28 mouse cellular contexts compared by ENCODE assay signal in genomic region chr1:152718200-152718599, GRCm38 (mm10). TPM values are rescaled to one million over a fixed set of nuclear protein-coding genes. Genes with fewer than 3 reads are reported as not detected.
DNase-seq lines count a peak whose midpoint lies in the region; ATAC-seq and TF ChIP-seq lines count a peak whose summit lies in the region.
"Had no signal": no experiment of that assay in that cellular context is flagged by ENCODE, and none has a peak within 500 bp of the region (broad histone marks: within the 10 kb centered on the region; RNA-seq: fewer than 3 reads in every experiment).

No protein-coding gene starts in this region.

- no peak overlapping the region for H3K4me2 ChIP-seq in heart, embryonic 12.5 days
- H3K4me2 ChIP-seq in heart, embryonic 11.5 days = no peak overlapping the region
- H3K4me2 ChIP-seq in midbrain, embryonic 11.5 days = no peak overlapping the region
- no peak overlapping the region for H3K4me2 ChIP-seq in midbrain, embryonic 16.5 days (ENCODE audit: low read length)
- H3K4me2 ChIP-seq in limb, embryonic 12.5 days = no peak overlapping the region
- no peak overlapping the region for H3K4me2 ChIP-seq in stomach, postnatal 0 days (replicated peaks; ENCODE audit: low read depth)
- H3K4me2 ChIP-seq: forebrain, embryonic 12.5 days; liver, embryonic 15.5 days had no signal

- 37% methylated on average over 6 of the region's 6 CpGs for WGBS in heart, embryonic 12.5 days
- WGBS in heart, embryonic 11.5 days (ENCODE audit: insufficient replicate concordance) = 33% methylated on average over 6 of the region's 6 CpGs
- 62% methylated on average over 6 of the region's 6 CpGs for WGBS in midbrain, embryonic 11.5 days
- WGBS in midbrain, embryonic 16.5 days = 58% methylated on average over 6 of the region's 6 CpGs
- 59% methylated on average over 6 of the region's 6 CpGs for WGBS in limb, embryonic 12.5 days
- 40% methylated on average over 6 of the region's 6 CpGs for WGBS in stomach, postnatal 0 days

- no peak overlapping the region for H3K9ac ChIP-seq in heart, embryonic 12.5 days
- no peak overlapping the region for H3K9ac ChIP-seq in heart, embryonic 11.5 days (ENCODE audit: low read depth, low read length)
- no peak overlapping the region for H3K9ac ChIP-seq in midbrain, embryonic 11.5 days (ENCODE audit: low read length)
- no peak overlapping the region for H3K9ac ChIP-seq in midbrain, embryonic 16.5 days (ENCODE audit: low read depth, low read length)
- no peak overlapping the region for H3K9ac ChIP-seq in limb, embryonic 12.5 days (replicated peaks)
- no peak overlapping the region for H3K9ac ChIP-seq in stomach, postnatal 0 days (ENCODE audit: low read length)
- H3K9ac ChIP-seq: forebrain, embryonic 12.5 days; liver, embryonic 15.5 days had no signal

- no peaks in the 10 kb centered on the region for H3K27me3 ChIP-seq in heart, embryonic 12.5 days (replicated peaks)
- no peaks in the 10 kb centered on the region for H3K27me3 ChIP-seq in heart, embryonic 11.5 days (ENCODE audit: control insufficient read depth, insufficient read depth, low read length)
- no peaks in the 10 kb centered on the region for H3K27me3 ChIP-seq in midbrain, embryonic 11.5 days (ENCODE audit: control insufficient read depth, insufficient read depth, low read length)
- H3K27me3 ChIP-seq in midbrain, embryonic 16.5 days (ENCODE audit: control insufficient read depth, insufficient read depth, low read depth, low read length) = no peaks in the 10 kb centered on the region
- no peaks in the 10 kb centered on the region for H3K27me3 ChIP-seq in limb, embryonic 12.5 days
- H3K27me3 ChIP-seq in stomach, postnatal 0 days (ENCODE audit: control insufficient read depth, insufficient read depth, low read length) = no peaks in the 10 kb centered on the region
- H3K27me3 ChIP-seq: forebrain, embryonic 12.5 days; liver, embryonic 15.5 days had no signal

- peak overlapping the region; percentile 21; the same call in 1 of the 2 replicates for H3K27ac ChIP-seq in heart, embryonic 12.5 days (ENCODE audit: poor library complexity, severe bottlenecking)
- H3K27ac ChIP-seq in heart, embryonic 11.5 days (ENCODE audit: low read depth, low read length) = no peak overlapping the region
- H3K27ac ChIP-seq in midbrain, embryonic 11.5 days (ENCODE audit: low read depth, low read length) = no peak overlapping the region
- H3K27ac ChIP-seq in midbrain, embryonic 16.5 days (ENCODE audit: low read length) = no peak overlapping the region
- H3K27ac ChIP-seq in limb, embryonic 12.5 days = peak overlapping the region; percentile 53; the same call in 1 of the 2 replicates
- H3K27ac ChIP-seq in stomach, postnatal 0 days (replicated peaks) = peak overlapping the region; percentile 69; the same call in 1 of the 2 replicates
- H3K27ac ChIP-seq: forebrain, embryonic 12.5 days; hindbrain, postnatal 0 days; liver, embryonic 15.5 days; midbrain, embryonic 10.5 days had no signal

- H3K4me3 ChIP-seq in heart, embryonic 12.5 days = no peak overlapping the region
- H3K4me3 ChIP-seq in heart, embryonic 11.5 days (ENCODE audit: low read depth, low read length) = no peak overlapping the region
- no peak overlapping the region for H3K4me3 ChIP-seq in midbrain, embryonic 11.5 days (ENCODE audit: low read depth, low read length)
- H3K4me3 ChIP-seq in midbrain, embryonic 16.5 days (ENCODE audit: low read depth, low read length) = no peak overlapping the region
- H3K4me3 ChIP-seq in limb, embryonic 12.5 days (replicated peaks) = no peak overlapping the region
- H3K4me3 ChIP-seq in stomach, postnatal 0 days (ENCODE audit: low read depth, low read length) = no peak overlapping the region
- H3K4me3 ChIP-seq: forebrain, embryonic 12.5 days; liver, embryonic 15.5 days; midbrain, embryonic 10.5 days had no signal

- TF ChIP-seq EP300 in stomach, postnatal 0 days (optimal IDR thresholded peaks at IDR 0.05) = no peak

- H3K9me3 ChIP-seq in heart, embryonic 12.5 days (replicated peaks) = no peaks in the 10 kb centered on the region
- H3K9me3 ChIP-seq in heart, embryonic 11.5 days (replicated peaks; ENCODE audit: control insufficient read depth, low read length) = no peaks in the 10 kb centered on the region
- H3K9me3 ChIP-seq in midbrain, embryonic 11.5 days (ENCODE audit: control insufficient read depth, low read length) = no peaks in the 10 kb centered on the region
- no peaks in the 10 kb centered on the region for H3K9me3 ChIP-seq in midbrain, embryonic 16.5 days (replicated peaks; ENCODE audit: control insufficient read depth, low read length, poor library complexity, severe bottlenecking)
- H3K9me3 ChIP-seq in limb, embryonic 12.5 days = no peaks in the 10 kb centered on the region
- no peaks in the 10 kb centered on the region for H3K9me3 ChIP-seq in stomach, postnatal 0 days (ENCODE audit: control insufficient read depth, low read length)
- H3K9me3 ChIP-seq: forebrain, embryonic 12.5 days; liver, embryonic 15.5 days; midbrain, embryonic 10.5 days had no signal

- ATAC-seq in heart, embryonic 12.5 days (ENCODE audit: insufficient number of reproducible peaks, low FRiP score) = no peak
- ATAC-seq in heart, embryonic 11.5 days (replicated peaks; ENCODE audit: insufficient number of reproducible peaks, low FRiP score, low TSS enrichment) = no peak
- ATAC-seq in midbrain, embryonic 11.5 days (ENCODE audit: low FRiP score) = no peak
- no peak for ATAC-seq in midbrain, embryonic 16.5 days
- no peak for ATAC-seq in limb, embryonic 12.5 days (ENCODE audit: insufficient number of reproducible peaks, insufficient read depth, low FRiP score, low TSS enrichment, low read depth)
- ATAC-seq in stomach, postnatal 0 days (ENCODE audit: low FRiP score, low TSS enrichment) = no peak
- ATAC-seq: activated CD4-positive, CD25-positive, alpha-beta regulatory T cell, adult 4 months; hindbrain, postnatal 0 days; intestine, embryonic 16.5 days had no signal

- peaks cover 36% of the 10 kb centered on the region for H3K4me1 ChIP-seq in heart, embryonic 12.5 days (replicated peaks)
- H3K4me1 ChIP-seq in heart, embryonic 11.5 days (ENCODE audit: control insufficient read depth, insufficient read depth, low read length) = peaks cover 9% of the 10 kb centered on the region
- H3K4me1 ChIP-seq in midbrain, embryonic 11.5 days (ENCODE audit: control insufficient read depth, insufficient read depth, low read length) = no peaks in the 10 kb centered on the region
- H3K4me1 ChIP-seq in midbrain, embryonic 16.5 days (ENCODE audit: control insufficient read depth, insufficient read depth, low read length) = no peaks in the 10 kb centered on the region
- peaks cover 25% of the 10 kb centered on the region for H3K4me1 ChIP-seq in limb, embryonic 12.5 days (replicated peaks)
- H3K4me1 ChIP-seq in stomach, postnatal 0 days (replicated peaks; ENCODE audit: control insufficient read depth, insufficient read depth) = 0 out of 2 replicates have a peak, but pooled peaks cover 2% of the 10 kb centered on the region
- H3K4me1 ChIP-seq: forebrain, embryonic 12.5 days had no signal

- peak; percentile 71 for DNase-seq in midbrain, embryonic 11.5 days (ENCODE audit: low spot score, missing footprints)
- DNase-seq in stomach, postnatal 0 days (ENCODE audit: low spot score) = no peak
- no peak for DNase-seq in kidney, adult 9 months
- DNase-seq: adrenal gland, adult 8-10 months; cerebellum, adult 11-12 months; cerebellum, postnatal 10 days; kidney, postnatal 25 days; layer of hippocampus, postnatal 36 days; liver; right cerebral cortex, postnatal 14 days; thymus, adult 2 months; thymus, postnatal 4 days had no signal

- H3K36me3 ChIP-seq in heart, embryonic 12.5 days = no peaks in the 10 kb centered on the region
- H3K36me3 ChIP-seq in heart, embryonic 11.5 days (ENCODE audit: control insufficient read depth, insufficient read depth, low read length) = no peaks in the 10 kb centered on the region
- H3K36me3 ChIP-seq in midbrain, embryonic 11.5 days (ENCODE audit: control insufficient read depth, insufficient read depth, low read length) = no peaks in the 10 kb centered on the region
- no peaks in the 10 kb centered on the region for H3K36me3 ChIP-seq in midbrain, embryonic 16.5 days (ENCODE audit: control insufficient read depth, insufficient read depth, low read length)
- no peaks in the 10 kb centered on the region for H3K36me3 ChIP-seq in limb, embryonic 12.5 days
- no peaks in the 10 kb centered on the region for H3K36me3 ChIP-seq in stomach, postnatal 0 days (ENCODE audit: control insufficient read depth, insufficient read depth, low read length)
- H3K36me3 ChIP-seq: forebrain, embryonic 12.5 days; liver, embryonic 15.5 days; midbrain, embryonic 10.5 days had no signal

- no peak for TF ChIP-seq CTCF in stomach, postnatal 0 days (IDR thresholded peaks at IDR 0.05; ENCODE audit: low read depth)

RNA-seq across cellular contexts. Expression of gene Apobec4, which starts 32.2 kb away (rescaled TPM):
- not detected in 2 replicates for polyA plus RNA-seq in heart, embryonic 12.5 days (2016; fragmentation: Nextera tagmentation; extraction: Ambion mirVana)
- polyA plus RNA-seq in heart, embryonic 11.5 days (2014; fragmentation: Nextera tagmentation; extraction: Ambion mirVana) = not detected in 2 replicates
- not detected in 2 replicates for polyA plus RNA-seq in midbrain, embryonic 11.5 days (2014; fragmentation: Nextera tagmentation; extraction: Ambion mirVana)
- polyA plus RNA-seq in midbrain, embryonic 16.5 days (2015; fragmentation: Nextera tagmentation; extraction: Ambion mirVana) = not detected in 2 replicates
- polyA plus RNA-seq in limb, embryonic 12.5 days (2016; fragmentation: Nextera tagmentation; extraction: Ambion mirVana) = not detected in 2 replicates
- polyA plus RNA-seq in stomach, postnatal 0 days (2015; fragmentation: Nextera tagmentation; extraction: Ambion mirVana) = not detected in 2 replicates
- polyA plus RNA-seq: activated CD4-positive, CD25-positive, alpha-beta regulatory T cell, adult 4 months; C2C12; cortical plate, adult 2 months; embryonic facial prominence, embryonic 11.5 days; forebrain, embryonic 12.5 days; heart, postnatal 0 days; hindbrain, embryonic 11.5 days; hindbrain, postnatal 0 days; intestine, embryonic 16.5 days; kidney, embryonic 14.5 days; liver, embryonic 15.5 days; midbrain, embryonic 10.5 days; thymus, adult 2 months had no signal

RNA-seq across cellular contexts. Expression of gene Rgl1, which starts 48.0 kb away (rescaled TPM):
- polyA plus RNA-seq in heart, embryonic 12.5 days (2016; fragmentation: Nextera tagmentation; extraction: Ambion mirVana) = 66.1 and 73.5 TPM in 2 replicates
- polyA plus RNA-seq in heart, embryonic 11.5 days (2014; fragmentation: Nextera tagmentation; extraction: Ambion mirVana) = 61.0 and 68.7 TPM in 2 replicates
- 23.2 and 24.0 TPM in 2 replicates for polyA plus RNA-seq in midbrain, embryonic 11.5 days (2014; fragmentation: Nextera tagmentation; extraction: Ambion mirVana)
- polyA plus RNA-seq in midbrain, embryonic 16.5 days (2015; fragmentation: Nextera tagmentation; extraction: Ambion mirVana) = 13.3 and 13.9 TPM in 2 replicates
- 24.5 and 25.7 TPM in 2 replicates for polyA plus RNA-seq in limb, embryonic 12.5 days (2016; fragmentation: Nextera tagmentation; extraction: Ambion mirVana)
- polyA plus RNA-seq in stomach, postnatal 0 days (2015; fragmentation: Nextera tagmentation; extraction: Ambion mirVana) = 21.0 and 23.0 TPM in 2 replicates

RNA-seq across cellular contexts. Expression of gene Arpc5, which starts 48.1 kb away (rescaled TPM):
- 245 and 249 TPM in 2 replicates for polyA plus RNA-seq in heart, embryonic 12.5 days (2016; fragmentation: Nextera tagmentation; extraction: Ambion mirVana)
- 257 and 268 TPM in 2 replicates for polyA plus RNA-seq in heart, embryonic 11.5 days (2014; fragmentation: Nextera tagmentation; extraction: Ambion mirVana)
- 284 and 314 TPM in 2 replicates for polyA plus RNA-seq in midbrain, embryonic 11.5 days (2014; fragmentation: Nextera tagmentation; extraction: Ambion mirVana)
- 380 and 393 TPM in 2 replicates for polyA plus RNA-seq in midbrain, embryonic 16.5 days (2015; fragmentation: Nextera tagmentation; extraction: Ambion mirVana)
- 174 and 183 TPM in 2 replicates for polyA plus RNA-seq in limb, embryonic 12.5 days (2016; fragmentation: Nextera tagmentation; extraction: Ambion mirVana)
- 350 and 355 TPM in 2 replicates for polyA plus RNA-seq in stomach, postnatal 0 days (2015; fragmentation: Nextera tagmentation; extraction: Ambion mirVana)

Comparison
In these comparisons a context has a peak if more than half of its experiments do, and no peak if none do; other contexts are left out.
1. H3K27ac ChIP-seq: peak in heart, embryonic 12.5 days (single experiment), limb, embryonic 12.5 days (single experiment) and stomach, postnatal 0 days (single experiment); none in heart, embryonic 11.5 days (single experiment), midbrain, embryonic 11.5 days (single experiment) and midbrain, embryonic 16.5 days (single experiment).